Mouse (Mus musculus) heart, adult 2 months (tissue): Measurements from ENCODE around the gene Stxbp6.

Experiments
- CTCF ChIP-seq: fragments of 200-600 bp; IDR thresholded peaks from 2 replicates; pipeline ENCODE4 v1.8.1; 2022; ENCODE audit warnings: antibody characterized with exemption, mild to moderate bottlenecking, moderate library complexity
- EP300 ChIP-seq: fragments of 200-500 bp; IDR thresholded peaks from 2 replicates; pipeline ENCODE4 v1.6.1; 2011; ENCODE audit warnings: low read depth, low read length, control low read depth; ENCODE audit not compliant: insufficient read depth

DNA sequence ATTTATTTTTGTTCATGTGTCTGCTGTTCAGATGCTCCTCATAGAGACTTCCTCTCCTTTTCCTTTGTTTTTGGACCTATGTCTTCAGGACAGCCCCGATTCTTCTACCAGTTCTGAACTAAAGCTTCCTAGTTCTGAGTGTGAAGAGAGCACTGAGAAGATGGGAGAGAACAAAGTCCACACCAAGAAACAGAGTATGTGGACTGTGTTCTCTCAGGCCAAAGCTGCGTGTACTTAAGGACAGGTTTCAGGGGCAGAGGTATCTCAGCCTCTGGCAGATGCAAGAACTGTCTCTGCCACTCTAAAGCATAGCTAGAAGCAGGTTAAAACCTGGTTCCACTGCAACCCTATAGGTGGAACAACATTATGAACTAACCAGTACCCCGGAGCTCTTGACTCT is 151.2 kb downstream of the Stxbp6 start:
- TF ChIP-seq CTCF (no peak), EP300 (no peak)
